Mouse (Mus musculus) hematopoietic stem cell, adult 5-6 weeks (primary cell): ENCODE data around the gene Rad51ap2. TPM values are rescaled to one million over a fixed set of nuclear protein-coding genes. Genes with fewer than 3 reads are reported as not detected.

Source experiments
- ATAC-seq, 2 experiments: fragments of 125-278 bp in 1 of 2; replicated peaks in 1 of 2; 2 replicates each; pipeline ENCODE4 v1.8.0; 2016 to 2017; ENCODE audit warnings: inconsistent platforms in 2 of 2, mild to moderate bottlenecking in 2 of 2, moderate number of reproducible peaks in 2 of 2, low read depth in 1 of 2, moderate TSS enrichment in 1 of 2; ENCODE audit not compliant: low FRiP score in 2 of 2, poor library complexity in 2 of 2, severe bottlenecking in 2 of 2, insufficient read depth in 1 of 2, low TSS enrichment in 1 of 2
- total RNA-seq: library from RNA; stranded (forward); fragments of 172-1452, 232-1000 nt; gene quantifications from 2 replicates; pipeline ENCODE4 v1.2.3, GENCODE M21; 2017

Gene Rad51ap2
- not detected in 2 replicates for total RNA-seq

GRCm38 (mm10) chr12:11455549-11456194 is at the start of gene Rad51ap2:
Rad51ap2 (plus strand) TSS chr12:11456079.
- peak; percentile 89 to 95 for ATAC-seq

DNA sequence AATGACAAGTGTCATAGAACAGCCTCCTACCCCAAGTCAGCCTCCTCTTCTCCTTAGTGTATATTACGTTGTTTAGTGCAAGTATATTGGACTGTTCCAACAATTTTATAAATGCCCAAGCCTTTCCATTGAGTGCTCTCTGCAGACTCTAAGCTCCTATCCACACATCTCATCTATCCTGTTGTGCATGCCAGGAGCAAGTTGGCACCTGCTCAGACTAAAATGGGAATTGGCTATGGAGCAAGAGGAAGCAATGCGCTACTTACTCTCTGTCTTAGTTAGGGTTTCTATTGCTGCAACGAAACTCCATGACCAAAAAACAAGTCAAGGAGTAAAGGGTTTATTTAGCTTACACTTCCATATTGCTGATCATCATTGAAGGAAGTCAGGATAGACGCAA is 48.2 kb upstream of the Rad51ap2 start:
- no peak for ATAC-seq

GRCm38 (mm10) chr12:11418112-11418511 is 37.8 kb upstream of the Rad51ap2 start:
- ATAC-seq, result no peak

DNA sequence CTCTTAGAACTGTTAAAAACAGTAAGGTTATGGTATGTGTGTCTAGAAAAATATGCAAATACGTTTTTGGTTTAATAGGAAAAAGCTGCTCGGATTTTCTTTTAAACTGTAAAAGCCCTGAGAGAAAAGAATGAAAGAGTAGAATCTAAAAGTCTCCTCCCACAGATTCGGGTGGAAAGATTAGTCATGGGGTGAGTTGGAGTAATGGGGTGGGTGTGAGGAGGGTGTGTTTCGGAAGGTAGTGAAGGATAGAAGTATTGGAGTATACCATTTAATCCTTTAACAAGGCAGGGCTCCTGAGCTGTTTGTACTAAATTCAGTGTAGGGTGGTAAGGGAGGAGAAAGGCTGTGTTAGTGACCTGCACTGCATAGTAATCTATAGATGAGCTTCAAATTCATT is 28.5 kb upstream of the Rad51ap2 start:
- no peak for ATAC-seq

DNA sequence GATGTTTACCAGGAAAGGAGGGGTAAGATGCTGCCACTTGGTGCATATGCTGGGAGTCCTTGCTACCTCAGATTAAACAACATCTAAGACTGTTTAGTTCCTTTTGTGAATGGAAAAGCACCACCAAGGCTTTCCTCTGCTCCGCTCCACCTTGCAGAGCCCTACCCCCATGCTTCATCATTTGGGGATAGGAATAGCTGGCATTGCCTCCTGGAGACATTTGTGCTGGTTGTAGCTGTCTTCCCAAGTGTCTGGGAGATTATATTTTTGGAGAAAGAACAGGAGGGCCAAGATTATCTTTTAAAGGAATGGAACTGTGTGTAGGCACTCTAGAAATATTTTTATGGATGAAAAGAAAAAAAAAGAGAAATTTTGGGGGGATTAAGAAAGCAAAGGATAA is 22.8 kb upstream of the Rad51ap2 start:
- no peak for ATAC-seq

DNA sequence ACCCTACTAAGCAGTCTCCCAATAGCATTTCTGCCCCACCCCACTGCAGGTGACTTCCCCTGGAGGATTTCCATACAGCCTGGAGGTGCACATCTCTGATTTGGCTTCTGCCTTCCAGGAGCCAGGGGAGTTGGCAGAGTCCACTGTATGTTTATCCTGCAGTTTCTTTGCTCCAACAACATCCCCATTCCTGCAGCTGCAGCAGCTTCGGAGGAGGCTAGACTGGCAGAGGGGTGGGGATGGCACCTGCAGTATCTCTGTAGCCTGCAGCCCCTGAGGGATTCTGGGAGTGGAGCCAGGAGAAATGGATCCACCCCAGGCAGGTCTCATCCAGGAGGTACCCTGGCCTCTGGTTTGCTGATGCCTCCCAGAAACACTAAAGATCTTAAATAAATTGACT is 22.2 kb upstream of the Rad51ap2 start:
- ATAC-seq, result no peak

DNA sequence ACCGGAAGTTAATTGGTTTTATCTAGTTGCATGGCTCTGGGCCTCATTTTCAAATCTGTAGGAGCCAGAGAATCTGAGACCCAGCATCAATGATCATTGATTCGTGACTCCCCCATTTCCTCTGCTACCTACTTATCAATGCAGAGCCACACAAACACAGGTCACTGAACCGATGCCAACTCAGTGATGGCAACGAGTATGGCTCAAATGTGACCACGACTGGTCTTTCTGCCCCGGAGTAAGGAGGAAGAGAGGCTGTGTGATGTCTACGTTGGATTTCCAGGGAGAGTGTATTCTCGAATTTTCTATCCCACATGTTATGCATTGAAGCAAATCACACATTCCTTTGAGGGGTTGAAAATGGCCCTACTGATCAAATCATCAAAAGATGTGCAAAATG is 21.4 kb upstream of the Rad51ap2 start:
- ATAC-seq, result no peak

DNA sequence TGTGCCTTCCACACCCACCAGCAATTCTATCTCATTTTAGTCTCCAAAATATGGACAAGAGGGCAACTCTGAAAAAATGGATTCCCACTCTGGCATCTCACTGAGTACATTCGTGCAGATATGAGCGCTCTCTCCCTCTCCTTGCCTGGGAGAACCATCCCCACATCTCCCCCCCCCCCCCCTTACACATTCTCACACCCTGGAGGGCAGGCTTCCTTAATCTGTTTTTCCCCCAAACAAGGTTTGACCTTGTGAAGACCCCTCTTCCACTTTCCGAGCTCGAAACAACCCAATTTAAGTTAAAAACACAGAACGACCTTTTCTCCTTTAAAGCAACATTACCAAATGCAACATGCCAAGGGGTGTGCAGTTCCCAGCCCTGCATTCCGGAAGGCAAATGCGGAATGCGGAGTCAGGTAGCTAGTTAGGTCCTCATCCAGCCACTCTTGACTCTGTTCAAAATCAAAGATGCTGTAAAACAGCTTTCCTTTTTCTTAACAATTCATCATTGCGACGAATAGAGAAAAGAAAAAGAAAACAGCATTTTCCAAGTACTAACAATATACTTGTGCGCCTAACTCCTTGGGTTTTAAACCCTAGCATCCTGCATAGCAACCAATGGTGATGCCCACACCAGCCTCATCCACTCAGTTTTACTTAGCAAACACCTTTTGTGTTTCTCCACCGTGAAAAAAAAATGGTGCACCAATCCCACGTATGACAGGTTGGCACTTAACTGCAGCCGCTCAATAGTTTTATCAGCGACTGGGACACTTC is 20.4 kb upstream of the Rad51ap2 start:
- ATAC-seq, result no peak

DNA sequence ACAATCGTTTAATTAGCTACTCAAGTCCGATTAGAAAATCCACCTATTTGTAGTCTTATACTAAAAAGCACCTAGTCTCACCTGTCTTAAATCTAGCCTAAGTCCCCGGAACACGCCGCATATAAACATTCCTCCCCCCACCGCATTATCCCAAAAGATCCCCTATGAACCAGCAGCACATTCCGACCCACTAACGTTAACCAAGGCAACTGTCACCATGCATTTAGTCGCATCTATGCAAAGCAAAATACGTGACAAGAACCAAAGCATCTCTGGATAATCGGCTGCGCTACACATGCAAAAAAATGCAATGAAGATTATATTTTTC is 19.9 kb upstream of the Rad51ap2 start:
- ATAC-seq, result no peak

DNA sequence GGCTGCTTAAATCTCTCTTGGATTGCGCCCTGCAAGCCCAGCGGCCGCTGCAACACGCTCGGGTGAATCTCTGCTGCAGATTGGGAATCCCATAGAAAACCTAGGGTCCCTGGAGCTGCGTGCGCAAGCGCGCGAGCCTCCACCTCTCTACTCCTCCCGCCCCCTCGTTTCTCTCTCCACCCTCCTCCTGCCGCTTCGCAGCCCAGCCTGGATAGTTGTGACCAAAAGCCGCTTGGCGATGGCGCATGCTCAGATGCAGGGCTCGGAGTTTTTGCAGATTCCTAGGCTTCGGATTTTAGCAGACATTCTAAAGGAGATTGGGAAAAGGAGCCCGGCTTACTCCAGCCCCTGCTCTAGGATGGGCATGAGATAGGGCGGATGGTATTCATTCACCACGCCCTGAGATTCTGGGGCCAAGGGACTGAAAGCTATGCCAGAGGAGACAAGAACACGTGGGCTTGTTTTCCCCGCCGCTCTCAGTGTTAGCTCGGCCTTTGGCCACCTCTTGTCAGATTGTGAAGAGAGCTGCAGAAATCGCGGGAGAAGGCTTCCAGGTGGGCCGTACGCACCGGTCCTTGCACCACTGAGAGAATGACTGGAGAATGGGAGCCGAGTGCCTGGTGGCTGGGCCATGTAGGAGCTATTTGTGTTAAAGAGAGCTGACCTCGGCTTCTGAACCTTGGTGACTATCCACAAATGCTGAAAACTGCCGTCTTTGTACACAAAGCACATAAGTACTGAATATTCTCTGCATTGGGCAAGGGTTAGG is 19.2 kb upstream of the Rad51ap2 start, which contains the start of gene Vsnl1:
Gene Vsnl1, minus strand, starts transcription at position 117 of the 769 bp plus-strand sequence.
- ATAC-seq, result peak in 1 of 2 experiments; percentile 65; a peak in 2 of 4 replicates

DNA sequence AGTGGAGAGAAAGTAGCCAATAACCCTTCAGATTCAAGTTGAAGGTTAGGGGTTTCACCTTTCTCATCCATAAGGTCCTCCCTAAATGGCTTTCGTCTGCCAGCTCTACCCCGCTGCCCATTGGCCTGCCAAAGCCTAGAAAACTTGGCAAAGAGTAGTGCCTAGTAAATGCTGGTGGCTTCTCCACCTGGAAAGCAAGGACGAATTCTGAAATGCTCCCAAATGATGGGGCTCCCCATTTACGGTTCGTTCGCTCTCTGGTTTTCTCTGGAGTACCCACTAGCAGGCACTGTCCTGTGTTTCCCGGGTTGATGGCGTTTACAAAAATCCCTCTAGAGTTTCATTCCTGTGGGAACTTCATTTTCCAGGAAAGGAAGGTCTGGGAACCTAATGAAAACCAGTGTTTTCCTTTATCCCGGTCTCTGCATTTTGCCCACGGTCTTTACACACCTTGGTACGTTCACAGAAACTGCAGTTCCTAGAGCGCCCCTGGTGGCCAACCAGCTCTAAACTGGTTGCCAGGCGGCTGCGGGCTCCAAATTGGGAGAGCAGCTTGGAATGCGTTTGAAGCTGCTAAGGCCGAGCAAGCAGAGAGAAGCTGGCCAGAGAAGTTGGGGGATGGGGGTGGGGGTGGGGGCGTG is 18.5 kb upstream of the Rad51ap2 start:
- peak; percentile 60 to 86; a peak in 3 of 4 replicates for ATAC-seq

DNA sequence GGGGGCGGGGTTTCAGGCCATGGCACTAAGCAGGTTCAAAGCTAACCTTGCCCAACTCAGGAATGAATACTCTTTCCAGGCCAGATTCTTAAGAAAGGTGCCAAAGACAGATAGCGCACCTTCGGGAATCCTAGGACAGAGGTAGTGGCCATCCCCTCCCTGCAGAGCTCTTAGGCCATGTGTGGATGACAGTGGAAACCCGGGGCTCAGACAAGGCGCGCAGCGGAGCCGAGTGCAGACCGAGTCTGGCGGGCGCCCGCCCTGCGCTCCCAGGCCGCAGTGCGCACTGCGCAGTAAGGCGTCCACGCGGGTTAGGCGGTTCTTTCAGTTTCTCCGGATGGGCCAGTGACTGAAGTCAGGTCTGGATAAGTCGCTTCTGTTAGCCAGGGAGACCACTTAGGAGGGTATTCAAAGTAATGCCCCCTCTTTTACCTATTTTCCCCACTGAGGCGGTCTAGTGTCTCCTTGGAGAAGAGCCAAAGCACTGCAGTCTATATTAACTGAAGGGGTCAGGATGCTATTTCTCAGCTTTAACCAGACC is 17.9 kb upstream of the Rad51ap2 start:
- ATAC-seq, result no peak

DNA sequence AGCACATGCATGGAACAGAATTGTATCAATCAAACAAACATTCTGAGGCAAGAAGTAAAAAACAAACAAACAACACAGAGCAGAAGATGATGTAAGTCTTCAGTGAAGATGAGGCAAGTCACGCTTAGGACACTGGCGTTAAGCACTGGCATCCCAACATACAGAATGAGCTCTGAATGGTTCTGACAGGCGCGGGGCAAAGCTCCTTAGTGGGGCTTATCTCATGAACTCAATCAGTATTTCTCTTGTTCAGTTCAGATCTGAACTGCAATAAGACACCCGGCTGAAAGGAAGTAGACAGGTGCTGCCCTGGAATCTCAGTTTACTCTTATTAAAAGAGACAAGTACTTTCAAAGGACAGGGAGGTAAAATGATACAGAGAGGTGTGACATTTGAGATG is 1.7 kb upstream of the Rad51ap2 start:
- no peak for ATAC-seq

GRCm38 (mm10) chr12:11456213-11456612 is 334 bp downstream of the Rad51ap2 start:
- 0 out of 4 replicates have a peak, but pooled peaks have one; percentile 13 to 29 for ATAC-seq

- ATAC-seq, result no peak
Observed at GRCm38 (mm10) chr12:11456632-11457031, 753 bp downstream of the Rad51ap2 start.
